Comparison of ENCODE assay signal across 18 mouse cellular contexts in genomic region chr8:8647824-8648223, GRCm38 (mm10). TPM values are rescaled to one million over a fixed set of nuclear protein-coding genes. Genes with fewer than 3 reads are reported as not detected.
DNase-seq lines count a peak whose midpoint lies in the region; ATAC-seq lines count a peak whose summit lies in the region.
"Had no signal": no experiment of that assay in that cellular context is flagged by ENCODE, and none has a peak within 500 bp of the region (broad histone marks: within the 10 kb centered on the region; RNA-seq: fewer than 3 reads in every experiment).

No protein-coding gene starts in this region.

- no peaks in the 10 kb centered on the region for H3K36me3 ChIP-seq in lung, embryonic 15.5 days
- H3K36me3 ChIP-seq in embryonic facial prominence, embryonic 15.5 days, result 0 out of 2 replicates have a peak, but pooled peaks cover 3% of the 10 kb centered on the region
- no peaks in the 10 kb centered on the region for H3K36me3 ChIP-seq in stomach, embryonic 16.5 days (ENCODE audit: control insufficient read depth, insufficient read depth, low read length)
- H3K36me3 ChIP-seq: liver, embryonic 13.5 days; midbrain, embryonic 15.5 days had no signal

- H3K4me3 ChIP-seq in lung, embryonic 15.5 days, result no peak overlapping the region
- H3K4me3 ChIP-seq in embryonic facial prominence, embryonic 15.5 days (replicated peaks), result no peak overlapping the region
- H3K4me3 ChIP-seq in stomach, embryonic 16.5 days (replicated peaks; ENCODE audit: low read length), result no peak overlapping the region
- H3K4me3 ChIP-seq: erythroblast, embryonic 14.5 days; liver, embryonic 13.5 days; midbrain, embryonic 15.5 days had no signal

- H3K9ac ChIP-seq in lung, embryonic 15.5 days, result no peak overlapping the region
- no peak overlapping the region for H3K9ac ChIP-seq in embryonic facial prominence, embryonic 15.5 days
- no peak overlapping the region for H3K9ac ChIP-seq in stomach, embryonic 16.5 days (ENCODE audit: low read length)
- H3K9ac ChIP-seq: liver, embryonic 13.5 days; midbrain, embryonic 15.5 days had no signal

- peak; percentile 75 for DNase-seq in heart, adult 11 months
- DNase-seq in heart, postnatal 36 days, result no peak
- DNase-seq in lung, postnatal 25 days (ENCODE audit: low spot score), result no peak
- DNase-seq in layer of hippocampus, adult 18-20 months (ENCODE audit: low spot score in 2 of 2), result no peak
- DNase-seq: cerebellum, adult 9-11 months; heart, postnatal 4 days; kidney, adult 8-10 months; layer of hippocampus, postnatal 36 days; liver, embryonic 13.5 days; retina, postnatal 1 day; thymus, adult 2 months had no signal

- no peaks in the 10 kb centered on the region for H3K9me3 ChIP-seq in lung, embryonic 15.5 days
- no peaks in the 10 kb centered on the region for H3K9me3 ChIP-seq in embryonic facial prominence, embryonic 15.5 days (replicated peaks)
- H3K9me3 ChIP-seq in stomach, embryonic 16.5 days (replicated peaks; ENCODE audit: control insufficient read depth, low read length), result no peaks in the 10 kb centered on the region
- H3K9me3 ChIP-seq: liver, embryonic 13.5 days; midbrain, embryonic 15.5 days had no signal

- H3K4me1 ChIP-seq in lung, embryonic 15.5 days, result peaks cover 36% of the 10 kb centered on the region
- H3K4me1 ChIP-seq in embryonic facial prominence, embryonic 15.5 days, result peaks cover 55% of the 10 kb centered on the region
- H3K4me1 ChIP-seq in stomach, embryonic 16.5 days (ENCODE audit: control insufficient read depth, insufficient read depth, low read length), result peaks cover 27% of the 10 kb centered on the region
- H3K4me1 ChIP-seq: liver, embryonic 13.5 days had no signal

- ATAC-seq in lung, embryonic 15.5 days (ENCODE audit: borderline replicate concordance, extremely low read depth, low FRiP score, low TSS enrichment), result 0 out of 2 replicates have a peak, but pooled peaks have one; percentile 14
- ATAC-seq in embryonic facial prominence, embryonic 15.5 days (ENCODE audit: insufficient number of reproducible peaks, low FRiP score, low TSS enrichment, low read depth), result peak; percentile 35; the same call in 1 of the 2 replicates
- ATAC-seq in stomach, embryonic 16.5 days (ENCODE audit: insufficient read depth, low FRiP score), result peak; percentile 71; the same call in 1 of the 2 replicates
- ATAC-seq: hindbrain, postnatal 0 days; midbrain, embryonic 15.5 days had no signal

- intact Hi-C loops in heart, postnatal 36 days (cut with DNase I), result loop anchor here (5.0 kb wide), 1 partner anchor 311 kb away; no protein-coding TSS in a partner anchor

- H3K4me2 ChIP-seq in lung, embryonic 15.5 days, result no peak overlapping the region
- no peak overlapping the region for H3K4me2 ChIP-seq in embryonic facial prominence, embryonic 15.5 days (replicated peaks)
- no peak overlapping the region for H3K4me2 ChIP-seq in stomach, embryonic 16.5 days (ENCODE audit: low read depth, low read length)
- H3K4me2 ChIP-seq: heart, embryonic 11.5 days; liver, embryonic 13.5 days; midbrain, embryonic 15.5 days had no signal

- H3K27me3 ChIP-seq in lung, embryonic 15.5 days, result no peaks in the 10 kb centered on the region
- no peaks in the 10 kb centered on the region for H3K27me3 ChIP-seq in embryonic facial prominence, embryonic 15.5 days
- H3K27me3 ChIP-seq in stomach, embryonic 16.5 days (ENCODE audit: control insufficient read depth, insufficient read depth, low read length), result no peaks in the 10 kb centered on the region

- WGBS in lung, embryonic 15.5 days, result 61% methylated on average over 7 of the region's 7 CpGs
- WGBS in embryonic facial prominence, embryonic 15.5 days, result 52% methylated on average over 7 of the region's 7 CpGs
- 59% methylated on average over 7 of the region's 7 CpGs for WGBS in stomach, embryonic 16.5 days

- no peak overlapping the region for H3K27ac ChIP-seq in lung, embryonic 15.5 days
- H3K27ac ChIP-seq in embryonic facial prominence, embryonic 15.5 days (replicated peaks), result peak overlapping the region; percentile 63; the same call in 1 of the 2 replicates
- H3K27ac ChIP-seq in stomach, embryonic 16.5 days (ENCODE audit: low read length), result peak overlapping the region; percentile 73
- H3K27ac ChIP-seq: hindbrain, postnatal 0 days; liver, embryonic 13.5 days; midbrain, embryonic 15.5 days had no signal

RNA-seq across cellular contexts. Expression of gene Efnb2, which starts 13.2 kb away (rescaled TPM):
- total RNA-seq in heart, postnatal 36 days (2021), result 10 to 100 TPM; 20.4 to 24.5 TPM
- polyA plus RNA-seq in lung, embryonic 15.5 days (2015; fragmentation: Nextera tagmentation; extraction: Ambion mirVana), result 25.7 and 26.2 TPM in 2 replicates
- polyA plus RNA-seq in embryonic facial prominence, embryonic 15.5 days (2015; fragmentation: Nextera tagmentation; extraction: Ambion mirVana), result 27.1 and 30.6 TPM in 2 replicates
- polyA plus RNA-seq in stomach, embryonic 16.5 days (2015; fragmentation: Nextera tagmentation; extraction: Ambion mirVana), result 8.4 and 8.7 TPM in 2 replicates
- total RNA-seq in layer of hippocampus, adult 18-20 months (2021), result 10 to 100 TPM; 31.0 to 36.0 TPM

RNA-seq across cellular contexts. Expression of gene Arglu1, which starts 42.5 kb away (rescaled TPM):
- 10 to 100 TPM; 25.7 to 33.1 TPM for total RNA-seq in heart, postnatal 36 days (2021)
- polyA plus RNA-seq in lung, embryonic 15.5 days (2015; fragmentation: Nextera tagmentation; extraction: Ambion mirVana), result 152 and 154 TPM in 2 replicates
- polyA plus RNA-seq in embryonic facial prominence, embryonic 15.5 days (2015; fragmentation: Nextera tagmentation; extraction: Ambion mirVana), result 140 and 144 TPM in 2 replicates
- 94.6 and 100 TPM in 2 replicates for polyA plus RNA-seq in stomach, embryonic 16.5 days (2015; fragmentation: Nextera tagmentation; extraction: Ambion mirVana)
- 100 to 1,000 TPM in 1 of 2 experiments, 10 to 100 TPM in 1; 91.4 to 101 TPM for total RNA-seq in layer of hippocampus, adult 18-20 months (2021)

Comparison
In these comparisons a context has a peak if more than half of its experiments do, and no peak if none do; other contexts are left out.
1. ATAC-seq: peak in every context shown above with its lines; median percentile 71 in stomach, embryonic 16.5 days; 35 in embryonic facial prominence, embryonic 15.5 days; 14 in lung, embryonic 15.5 days.